Mouse (Mus musculus): ENCODE results near the gene Usp28. TPM values are rescaled to one million over a fixed set of nuclear protein-coding genes. Genes with fewer than 3 reads are reported as not detected.

Gene Usp28
- polyA plus RNA-seq, 1 experiment, result 6.8 TPM

GRCm38 (mm10) chr9:48986616-48987141 lies 1.5 kb downstream of the Usp28 start:
- 74% methylated on average over 7 of the region's 7 CpGs for WGBS
- TF ChIP-seq POLR2A (IDR thresholded peaks at IDR 0.05; ENCODE audit: low read depth, low read length) (no peak), CTCF (conservative IDR thresholded peaks at IDR 0.05; ENCODE audit: insufficient read depth, insufficient read length, low read depth, low read length) (no peak)
- Histone ChIP-seq H3K4me1 (ENCODE audit: control insufficient read depth, insufficient read depth, low read length) (peaks cover 4% of the 10 kb centered on the region; the same call in 1 of the 2 replicates), H3K27ac (ENCODE audit: insufficient read depth, low read depth, low read length) (no peak overlapping the region), H3K36me3 (ENCODE audit: control insufficient read depth, insufficient read depth, low read length) (no peaks in the 10 kb centered on the region), H3K27me3 (replicated peaks; ENCODE audit: control insufficient read depth, insufficient read depth, low read length) (no peaks in the 10 kb centered on the region), H3K4me3 (ENCODE audit: insufficient read depth, low read depth, low read length) (no peak overlapping the region)
- peak; percentile 10 for DNase-seq

- H3K27ac ChIP-seq (ENCODE audit: insufficient read depth, low read depth, low read length), result no peak overlapping the region
- H3K27me3 ChIP-seq (replicated peaks; ENCODE audit: control insufficient read depth, insufficient read depth, low read length), result no peaks in the 10 kb centered on the region
- no peak overlapping the region for H3K4me3 ChIP-seq (ENCODE audit: insufficient read depth, low read depth, low read length)
- no peaks in the 10 kb centered on the region for H3K36me3 ChIP-seq (ENCODE audit: control insufficient read depth, insufficient read depth, low read length)
- 63% methylated on average over 12 of the region's 12 CpGs for WGBS
- TF ChIP-seq POLR2A (IDR thresholded peaks at IDR 0.05; ENCODE audit: low read depth, low read length) (no peak), CTCF (conservative IDR thresholded peaks at IDR 0.05; ENCODE audit: insufficient read depth, insufficient read length, low read depth, low read length) (no peak)
- H3K4me1 ChIP-seq (ENCODE audit: control insufficient read depth, insufficient read depth, low read length), result peaks cover 4% of the 10 kb centered on the region; the same call in 1 of the 2 replicates
- no peak for DNase-seq
Observed at GRCm38 (mm10) chr9:48987201-48988101, 2.3 kb downstream of the Usp28 start.

GRCm38 (mm10) chr9:48991671-48992070 lies 6.5 kb downstream of the Usp28 start:
- no peak overlapping the region for H3K4me3 ChIP-seq (ENCODE audit: insufficient read depth, low read depth, low read length)
- DNase-seq, result no peak
- no peak overlapping the region for H3K27ac ChIP-seq (ENCODE audit: insufficient read depth, low read depth, low read length)
- H3K4me1 ChIP-seq (ENCODE audit: control insufficient read depth, insufficient read depth, low read length), result no peaks in the 10 kb centered on the region
- H3K36me3 ChIP-seq (ENCODE audit: control insufficient read depth, insufficient read depth, low read length), result no peaks in the 10 kb centered on the region
- no peak for TF ChIP-seq CTCF (conservative IDR thresholded peaks at IDR 0.05; ENCODE audit: insufficient read depth, insufficient read length, low read depth, low read length)
- TF ChIP-seq POLR2A (IDR thresholded peaks at IDR 0.05; ENCODE audit: low read depth, low read length), result no peak
- no peaks in the 10 kb centered on the region for H3K27me3 ChIP-seq (replicated peaks; ENCODE audit: control insufficient read depth, insufficient read depth, low read length)
- 90% methylated on average over 5 of the region's 5 CpGs for WGBS

- Histone ChIP-seq H3K27me3 (replicated peaks; ENCODE audit: control insufficient read depth, insufficient read depth, low read length) (no peaks in the 10 kb centered on the region), H3K27ac (ENCODE audit: insufficient read depth, low read depth, low read length) (no peak overlapping the region), H3K4me1 (ENCODE audit: control insufficient read depth, insufficient read depth, low read length) (no peaks in the 10 kb centered on the region), H3K36me3 (ENCODE audit: control insufficient read depth, insufficient read depth, low read length) (no peaks in the 10 kb centered on the region), H3K4me3 (ENCODE audit: insufficient read depth, low read depth, low read length) (no peak overlapping the region)
- 93% methylated on average over 7 of the region's 7 CpGs for WGBS
- TF ChIP-seq CTCF (conservative IDR thresholded peaks at IDR 0.05; ENCODE audit: insufficient read depth, insufficient read length, low read depth, low read length), result no peak
- TF ChIP-seq POLR2A (IDR thresholded peaks at IDR 0.05; ENCODE audit: low read depth, low read length), result no peak
- no peak for DNase-seq
Observed at GRCm38 (mm10) chr9:48994779-48995178, 9.6 kb downstream of the Usp28 start.

GRCm38 (mm10) chr9:48995735-48996134 lies 10.6 kb downstream of the Usp28 start:
- no peak overlapping the region for H3K4me3 ChIP-seq (ENCODE audit: insufficient read depth, low read depth, low read length)
- H3K36me3 ChIP-seq (ENCODE audit: control insufficient read depth, insufficient read depth, low read length), result no peaks in the 10 kb centered on the region
- no peaks in the 10 kb centered on the region for H3K4me1 ChIP-seq (ENCODE audit: control insufficient read depth, insufficient read depth, low read length)
- 90% methylated on average over 1 of the region's 1 CpGs for WGBS
- TF ChIP-seq POLR2A (IDR thresholded peaks at IDR 0.05; ENCODE audit: low read depth, low read length) (no peak), CTCF (conservative IDR thresholded peaks at IDR 0.05; ENCODE audit: insufficient read depth, insufficient read length, low read depth, low read length) (no peak)
- no peak for DNase-seq
- no peak overlapping the region for H3K27ac ChIP-seq (ENCODE audit: insufficient read depth, low read depth, low read length)
- H3K27me3 ChIP-seq (replicated peaks; ENCODE audit: control insufficient read depth, insufficient read depth, low read length), result no peaks in the 10 kb centered on the region

- Histone ChIP-seq H3K27me3 (replicated peaks; ENCODE audit: control insufficient read depth, insufficient read depth, low read length) (no peaks in the 10 kb centered on the region), H3K4me3 (ENCODE audit: insufficient read depth, low read depth, low read length) (no peak overlapping the region), H3K4me1 (ENCODE audit: control insufficient read depth, insufficient read depth, low read length) (no peaks in the 10 kb centered on the region), H3K27ac (ENCODE audit: insufficient read depth, low read depth, low read length) (no peak overlapping the region), H3K36me3 (ENCODE audit: control insufficient read depth, insufficient read depth, low read length) (no peaks in the 10 kb centered on the region)
- DNase-seq, result no peak
- 79% methylated on average over 6 of the region's 6 CpGs for WGBS
- TF ChIP-seq CTCF (conservative IDR thresholded peaks at IDR 0.05; ENCODE audit: insufficient read depth, insufficient read length, low read depth, low read length), result no peak
- TF ChIP-seq POLR2A (IDR thresholded peaks at IDR 0.05; ENCODE audit: low read depth, low read length), result no peak
Observed at GRCm38 (mm10) chr9:48999256-48999655, 14.1 kb downstream of the Usp28 start.

GRCm38 (mm10) chr9:49015824-49016223 lies 30.6 kb downstream of the Usp28 start:
- no peak for TF ChIP-seq CTCF (conservative IDR thresholded peaks at IDR 0.05; ENCODE audit: insufficient read depth, insufficient read length, low read depth, low read length)
- TF ChIP-seq POLR2A (IDR thresholded peaks at IDR 0.05; ENCODE audit: low read depth, low read length), result no peak
- 69% methylated on average over 7 of the region's 7 CpGs for WGBS
- Histone ChIP-seq H3K27me3 (replicated peaks; ENCODE audit: control insufficient read depth, insufficient read depth, low read length) (no peaks in the 10 kb centered on the region), H3K36me3 (ENCODE audit: control insufficient read depth, insufficient read depth, low read length) (no peaks in the 10 kb centered on the region; the same call in 1 of the 2 replicates), H3K4me1 (ENCODE audit: control insufficient read depth, insufficient read depth, low read length) (no peaks in the 10 kb centered on the region), H3K27ac (ENCODE audit: insufficient read depth, low read depth, low read length) (no peak overlapping the region), H3K4me3 (ENCODE audit: insufficient read depth, low read depth, low read length) (no peak overlapping the region)
- DNase-seq, result no peak
